Mouse (Mus musculus): ENCODE data around the gene Dnajc5. TPM values are rescaled to one million over a fixed set of nuclear protein-coding genes. Genes with fewer than 3 reads are reported as not detected.

The Dnajc5 gene
- polyA plus RNA-seq, 1 experiment from 2014 or later: 77.4 TPM

DNA sequence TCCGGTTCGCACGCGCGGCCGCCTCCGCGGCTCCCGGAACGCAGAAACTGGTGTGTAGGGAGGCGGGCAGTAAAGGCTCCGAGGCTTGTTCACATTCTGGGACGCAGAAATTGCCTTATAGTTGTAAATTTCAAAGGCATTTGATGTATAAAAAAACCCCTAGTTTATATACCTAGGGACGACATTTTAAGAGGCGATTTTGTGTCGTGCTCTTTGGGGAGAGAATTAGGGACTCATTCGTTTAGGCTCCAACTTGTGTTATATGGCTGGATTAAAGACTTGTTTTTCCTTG lies 597 bp downstream of the Dnajc5 start:
- peaks cover 50% of the 10 kb centered on the region for H3K4me1 ChIP-seq
- H3K4me3 ChIP-seq: peak overlapping the region; percentile 99
- H3K36me3 ChIP-seq: peaks cover 40% of the 10 kb centered on the region
- no peak for ATAC-seq (ENCODE audit: extremely low read depth, insufficient number of reproducible peaks, low FRiP score, low TSS enrichment)
- no peaks in the 10 kb centered on the region for H3K9me3 ChIP-seq
- peak overlapping the region; percentile 99 for H3K27ac ChIP-seq (replicated peaks)
- H3K9ac ChIP-seq: peak overlapping the region; percentile 98
- WGBS: under 1% methylated on average over 17 of the region's 17 CpGs
- H3K27me3 ChIP-seq (replicated peaks): no peaks in the 10 kb centered on the region
- H3K4me2 ChIP-seq: peak overlapping the region; percentile 88

- Histone ChIP-seq H3K4me2 (peak overlapping the region; percentile 88), H3K27ac (replicated peaks) (0 out of 2 replicates have a peak overlapping the region, but pooled peaks have one; percentile 99), H3K4me3 (peak overlapping the region; percentile 99), H3K27me3 (replicated peaks) (no peaks in the 10 kb centered on the region), H3K4me1 (peaks cover 50% of the 10 kb centered on the region), H3K9me3 (no peaks in the 10 kb centered on the region), H3K36me3 (peaks cover 35% of the 10 kb centered on the region), H3K9ac (peak overlapping the region; percentile 98)
- 29% methylated on average over 10 of the region's 10 CpGs for WGBS
- no peak for ATAC-seq (ENCODE audit: extremely low read depth, insufficient number of reproducible peaks, low FRiP score, low TSS enrichment)
Observed at GRCm38 (mm10) chr2:181521491-181521890, 1.2 kb downstream of the Dnajc5 start.

DNA sequence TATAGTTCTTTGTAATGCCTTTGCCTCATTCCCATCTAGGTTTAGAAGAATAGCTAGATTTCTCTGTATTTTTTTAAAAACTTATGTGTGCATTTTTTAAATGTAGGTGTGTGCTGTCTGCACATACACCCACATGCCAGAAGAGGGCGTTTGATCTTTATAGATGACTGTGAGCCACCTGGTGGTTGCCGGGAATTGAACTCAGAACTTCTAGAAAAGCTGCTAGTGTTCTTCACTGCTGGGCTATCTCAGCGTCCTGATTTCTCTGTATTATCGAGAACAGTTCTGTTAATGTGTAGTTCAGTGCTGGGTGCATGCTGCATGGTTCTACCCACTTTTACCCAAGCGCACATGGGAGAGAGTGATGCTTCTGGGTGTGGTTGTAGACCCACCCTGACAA lies 2.5 kb downstream of the Dnajc5 start:
- no peak for ATAC-seq (ENCODE audit: extremely low read depth, insufficient number of reproducible peaks, low FRiP score, low TSS enrichment)
- Histone ChIP-seq H3K9ac (no peak overlapping the region), H3K4me2 (peak overlapping the region; percentile 7), H3K27ac (replicated peaks) (no peak overlapping the region), H3K4me3 (no peak overlapping the region), H3K9me3 (no peaks in the 10 kb centered on the region), H3K36me3 (peaks cover 31% of the 10 kb centered on the region), H3K27me3 (replicated peaks) (no peaks in the 10 kb centered on the region), H3K4me1 (peaks cover 50% of the 10 kb centered on the region)
- WGBS: 63% methylated on average over 5 of the region's 5 CpGs

GRCm38 (mm10) chr2:181525526-181525925 lies 5.2 kb downstream of the Dnajc5 start:
- peaks cover 39% of the 10 kb centered on the region for H3K4me1 ChIP-seq
- no peak overlapping the region for H3K4me3 ChIP-seq
- ATAC-seq (ENCODE audit: extremely low read depth, insufficient number of reproducible peaks, low FRiP score, low TSS enrichment): no peak
- 0 out of 2 replicates have a peak, but pooled peaks cover 3% of the 10 kb centered on the region for H3K9me3 ChIP-seq
- H3K27me3 ChIP-seq (replicated peaks): no peaks in the 10 kb centered on the region
- 77% methylated on average over 5 of the region's 5 CpGs for WGBS
- peaks cover 51% of the 10 kb centered on the region for H3K36me3 ChIP-seq
- H3K27ac ChIP-seq (replicated peaks): no peak overlapping the region
- no peak overlapping the region for H3K4me2 ChIP-seq
- no peak overlapping the region for H3K9ac ChIP-seq

DNA sequence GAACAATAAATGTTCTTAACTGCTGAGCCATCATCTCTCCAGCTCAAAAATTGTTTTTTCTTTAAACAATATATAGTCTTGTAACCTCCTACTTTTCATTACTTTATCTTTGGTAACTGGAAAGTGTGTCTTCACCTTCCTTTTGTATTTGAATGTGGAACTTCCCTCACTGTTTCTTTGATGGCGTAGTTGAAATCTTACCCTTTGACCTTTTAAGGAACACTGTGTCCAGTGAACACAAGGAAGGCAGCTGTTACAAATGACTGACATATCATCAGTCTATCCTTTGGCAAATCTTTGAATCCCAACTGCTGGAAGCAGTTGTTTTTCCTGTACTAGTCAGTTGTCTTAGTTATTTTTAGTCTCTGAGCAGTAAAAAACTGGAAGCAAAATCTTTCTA lies 8.8 kb downstream of the Dnajc5 start:
- no peak overlapping the region for H3K27ac ChIP-seq (replicated peaks)
- no peak overlapping the region for H3K9ac ChIP-seq
- H3K4me2 ChIP-seq: no peak overlapping the region
- 0 out of 2 replicates have a peak, but pooled peaks cover 3% of the 10 kb centered on the region for H3K9me3 ChIP-seq
- peaks cover 19% of the 10 kb centered on the region for H3K4me1 ChIP-seq
- peaks cover 58% of the 10 kb centered on the region for H3K36me3 ChIP-seq
- H3K4me3 ChIP-seq: no peak overlapping the region
- 91% methylated on average over 1 of the region's 1 CpGs for WGBS
- H3K27me3 ChIP-seq (replicated peaks): no peaks in the 10 kb centered on the region
- no peak for ATAC-seq (ENCODE audit: extremely low read depth, insufficient number of reproducible peaks, low FRiP score, low TSS enrichment)

GRCm38 (mm10) chr2:181532589-181532988 lies 12.3 kb downstream of the Dnajc5 start:
- no peak overlapping the region for H3K4me2 ChIP-seq
- no peak overlapping the region for H3K27ac ChIP-seq (replicated peaks)
- no peak overlapping the region for H3K9ac ChIP-seq
- WGBS: 90% methylated on average over 3 of the region's 3 CpGs
- H3K36me3 ChIP-seq: peaks cover 50% of the 10 kb centered on the region
- H3K4me3 ChIP-seq: no peak overlapping the region
- ATAC-seq (ENCODE audit: extremely low read depth, insufficient number of reproducible peaks, low FRiP score, low TSS enrichment): no peak
- 0 out of 2 replicates have a peak, but pooled peaks cover 3% of the 10 kb centered on the region for H3K9me3 ChIP-seq
- no peaks in the 10 kb centered on the region for H3K27me3 ChIP-seq (replicated peaks)
- peaks cover 16% of the 10 kb centered on the region for H3K4me1 ChIP-seq

DNA sequence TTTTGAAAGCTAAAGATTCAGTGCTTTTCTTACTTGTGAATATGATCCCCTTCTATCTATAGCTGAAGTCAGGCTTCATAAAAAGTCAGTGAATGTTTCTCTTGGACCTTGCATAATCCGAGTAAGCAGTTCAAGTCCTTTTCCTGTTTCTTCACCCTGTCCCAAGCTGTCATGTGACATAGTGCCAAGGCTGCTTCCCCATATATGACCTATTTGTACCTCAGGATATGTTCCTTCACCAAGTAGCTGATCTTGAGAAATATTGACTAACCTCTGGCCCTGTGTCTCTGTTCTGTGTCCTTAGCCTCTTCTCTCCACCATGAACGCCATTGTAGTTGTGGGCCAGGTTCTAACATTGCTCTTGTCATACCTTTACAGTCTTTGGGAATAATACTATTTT lies 16.1 kb downstream of the Dnajc5 start:
- whole genome bisulfite sequencing: 79% methylated on average over 2 of the region's 2 CpGs
- Histone ChIP-seq H3K36me3 (peaks cover 27% of the 10 kb centered on the region), H3K4me3 (no peak overlapping the region), H3K27me3 (replicated peaks) (no peaks in the 10 kb centered on the region), H3K9ac (no peak overlapping the region), H3K4me1 (peaks cover 23% of the 10 kb centered on the region), H3K4me2 (no peak overlapping the region), H3K27ac (replicated peaks) (no peak overlapping the region), H3K9me3 (no peaks in the 10 kb centered on the region)
- ATAC-seq (ENCODE audit: extremely low read depth, insufficient number of reproducible peaks, low FRiP score, low TSS enrichment): no peak

DNA sequence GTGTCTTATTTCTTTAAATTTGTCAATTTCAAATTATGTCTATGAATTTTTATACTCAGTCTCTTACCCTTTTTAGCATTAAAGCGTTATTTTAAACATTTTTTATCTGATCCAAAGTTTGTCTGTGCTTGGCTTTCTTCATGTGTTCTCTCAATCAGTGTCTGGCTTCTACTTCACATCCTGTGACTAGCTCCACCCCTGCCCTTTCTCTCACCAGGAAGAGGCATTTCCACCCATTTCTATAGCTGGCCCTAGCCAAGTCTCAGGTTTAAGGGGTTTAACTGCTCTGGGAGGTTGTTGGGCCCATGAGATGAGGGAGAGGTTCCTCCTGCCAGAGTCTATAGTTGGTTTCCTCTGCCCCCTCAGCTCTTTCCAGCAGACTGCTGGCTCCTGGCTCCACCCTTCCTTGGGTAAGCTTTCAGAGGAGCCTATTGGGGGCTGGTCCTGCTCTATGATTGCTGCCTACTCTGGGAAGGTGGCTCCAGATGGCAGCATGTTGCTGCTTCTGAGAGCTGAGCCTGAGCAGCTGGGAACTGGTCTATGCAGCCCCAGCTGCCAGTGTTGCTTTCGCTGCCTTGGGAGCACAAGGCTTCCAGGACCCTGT lies 17.3 kb downstream of the Dnajc5 start:
- no peaks in the 10 kb centered on the region for H3K9me3 ChIP-seq
- peak overlapping the region; percentile 58 for H3K9ac ChIP-seq
- peaks cover 19% of the 10 kb centered on the region for H3K4me1 ChIP-seq
- H3K36me3 ChIP-seq: peaks cover 22% of the 10 kb centered on the region
- H3K27me3 ChIP-seq (replicated peaks): no peaks in the 10 kb centered on the region
- ATAC-seq (ENCODE audit: extremely low read depth, insufficient number of reproducible peaks, low FRiP score, low TSS enrichment): peak; percentile 42; the same call in 1 of the 2 replicates
- WGBS: 72% methylated on average over 2 of the region's 2 CpGs
- H3K4me2 ChIP-seq: peak overlapping the region; percentile 12
- peak overlapping the region; percentile 49 for H3K27ac ChIP-seq (replicated peaks)
- no peak overlapping the region for H3K4me3 ChIP-seq

- Histone ChIP-seq H3K36me3 (peaks cover 27% of the 10 kb centered on the region), H3K4me1 (peaks cover 11% of the 10 kb centered on the region), H3K27me3 (replicated peaks) (no peaks in the 10 kb centered on the region), H3K4me2 (no peak overlapping the region), H3K9me3 (no peaks in the 10 kb centered on the region), H3K27ac (replicated peaks) (no peak overlapping the region), H3K4me3 (no peak overlapping the region), H3K9ac (no peak overlapping the region)
- ATAC-seq (ENCODE audit: extremely low read depth, insufficient number of reproducible peaks, low FRiP score, low TSS enrichment): no peak
- 87% methylated on average over 6 of the region's 6 CpGs for WGBS
Observed at GRCm38 (mm10) chr2:181541761-181542380, 21.6 kb downstream of the Dnajc5 start.

- no peak overlapping the region for H3K4me2 ChIP-seq
- peaks cover 62% of the 10 kb centered on the region for H3K36me3 ChIP-seq
- WGBS: 87% methylated on average over 7 of the region's 7 CpGs
- H3K27ac ChIP-seq (replicated peaks): no peak overlapping the region
- H3K9ac ChIP-seq: no peak overlapping the region
- H3K9me3 ChIP-seq: no peaks in the 10 kb centered on the region
- H3K4me3 ChIP-seq: no peak overlapping the region
- peaks cover 7% of the 10 kb centered on the region for H3K4me1 ChIP-seq
- ATAC-seq (ENCODE audit: extremely low read depth, insufficient number of reproducible peaks, low FRiP score, low TSS enrichment): no peak
- H3K27me3 ChIP-seq (replicated peaks): no peaks in the 10 kb centered on the region
Observed at GRCm38 (mm10) chr2:181546142-181546541, 25.9 kb downstream of the Dnajc5 start.

DNA sequence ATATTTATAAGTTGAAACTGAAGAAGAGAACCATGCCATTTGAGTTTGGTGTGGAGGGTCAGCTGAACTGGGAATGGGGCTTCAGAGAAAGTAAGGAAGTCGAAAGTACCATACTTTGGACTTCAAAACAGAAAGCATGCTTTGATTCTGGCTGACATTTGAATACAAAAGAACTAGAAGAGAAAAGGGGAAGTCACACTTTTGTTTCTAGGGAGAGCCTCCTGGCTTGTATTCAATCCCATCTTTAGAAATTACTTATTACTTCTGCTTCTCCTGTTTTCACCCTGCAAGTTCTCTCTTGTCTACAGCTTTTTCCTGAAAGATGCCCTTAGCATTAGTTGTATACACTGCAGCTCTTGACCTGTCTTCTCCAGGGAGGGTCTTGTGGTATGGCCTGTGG lies 27.9 kb downstream of the Dnajc5 start:
- H3K36me3 ChIP-seq: peaks cover 75% of the 10 kb centered on the region
- H3K4me2 ChIP-seq: no peak overlapping the region
- H3K27me3 ChIP-seq (replicated peaks): no peaks in the 10 kb centered on the region
- H3K4me1 ChIP-seq: peaks cover 7% of the 10 kb centered on the region
- no peak overlapping the region for H3K27ac ChIP-seq (replicated peaks)
- 84% methylated on average over 1 of the region's 1 CpGs for WGBS
- no peaks in the 10 kb centered on the region for H3K9me3 ChIP-seq
- no peak overlapping the region for H3K9ac ChIP-seq
- no peak overlapping the region for H3K4me3 ChIP-seq
- no peak for ATAC-seq (ENCODE audit: extremely low read depth, insufficient number of reproducible peaks, low FRiP score, low TSS enrichment)

DNA sequence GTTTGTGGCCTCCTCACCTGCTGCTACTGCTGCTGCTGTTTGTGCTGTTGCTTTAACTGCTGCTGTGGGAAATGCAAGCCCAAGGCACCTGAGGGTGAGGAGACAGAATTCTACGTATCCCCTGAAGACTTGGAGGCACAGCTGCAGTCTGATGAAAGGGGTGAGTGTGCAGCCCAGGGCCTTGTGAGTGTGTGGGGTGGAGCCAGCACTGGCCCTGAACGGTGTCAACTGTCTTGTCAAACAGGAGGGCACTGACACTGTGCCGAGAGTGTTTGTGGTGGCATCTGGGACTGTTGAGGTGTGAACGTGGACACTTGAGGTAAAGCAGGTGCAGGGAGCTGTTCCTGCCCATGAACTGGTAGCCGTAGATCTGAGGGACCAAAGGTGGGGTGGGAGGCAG lies 28.4 kb downstream of the Dnajc5 start:
- Histone ChIP-seq H3K27me3 (replicated peaks) (no peaks in the 10 kb centered on the region), H3K4me3 (no peak overlapping the region), H3K9me3 (no peaks in the 10 kb centered on the region), H3K9ac (no peak overlapping the region), H3K36me3 (peaks cover 79% of the 10 kb centered on the region), H3K4me2 (no peak overlapping the region), H3K4me1 (peaks cover 7% of the 10 kb centered on the region), H3K27ac (replicated peaks) (no peak overlapping the region)
- 64% methylated on average over 5 of the region's 5 CpGs for WGBS
- ATAC-seq (ENCODE audit: extremely low read depth, insufficient number of reproducible peaks, low FRiP score, low TSS enrichment): no peak
